Mouse (Mus musculus) forebrain, embryonic 14.5 days (tissue): ENCODE measurements around the gene Slc10a3. TPM values are rescaled to one million over a fixed set of nuclear protein-coding genes. Genes with fewer than 3 reads are reported as not detected.

ENCODE experiments used
- polyA plus RNA-seq: library from polyadenylated mRNA; unstranded; fragments of >200 nt; fragmentation: Nextera tagmentation; extraction: Ambion mirVana; gene quantifications from 2 replicates; pipeline ENCODE4 v1.2.1, GENCODE M21; 2014

The Slc10a3 gene
- polyA plus RNA-seq, 1 experiment from 2014 or later: 7.8 TPM

Other genes starting within 250 kb of the Slc10a3 start
- gene Opn1mw, start 245.9 kb downstream of the Slc10a3 start, polyA plus RNA-seq: not detected in 2 replicates
- gene Mecp2, start 238.0 kb downstream of the Slc10a3 start, polyA plus RNA-seq: 12.6 and 14.2 TPM in 2 replicates
- gene Tex28, start 205.5 kb downstream of the Slc10a3 start, polyA plus RNA-seq: not detected in 2 replicates
- 0.11 TPM in 1 of 2 replicates, not detected in the other for gene Tktl1, start 196.1 kb downstream of the Slc10a3 start, polyA plus RNA-seq
- gene Flna, start 123.5 kb downstream of the Slc10a3 start, polyA plus RNA-seq: 88.1 and 103 TPM in 2 replicates
- gene Emd, start 118.7 kb downstream of the Slc10a3 start, polyA plus RNA-seq: 26.1 and 37.9 TPM in 2 replicates
- 528 and 677 TPM in 2 replicates for gene Rpl10, start 102.5 kb downstream of the Slc10a3 start, polyA plus RNA-seq
- 60.2 and 65.0 TPM in 2 replicates for gene Taz, start 91.4 kb downstream of the Slc10a3 start, polyA plus RNA-seq
- gene Dnase1l1, start 91.0 kb downstream of the Slc10a3 start, polyA plus RNA-seq: 2.9 and 3.1 TPM in 2 replicates
- gene Atp6ap1, start 76.3 kb downstream of the Slc10a3 start, polyA plus RNA-seq: 168 and 185 TPM in 2 replicates
- gene Gdi1, start 68.4 kb downstream of the Slc10a3 start, polyA plus RNA-seq: 614 and 712 TPM in 2 replicates
- gene Fam50a, start 60.3 kb downstream of the Slc10a3 start, polyA plus RNA-seq: 42.6 and 54.4 TPM in 2 replicates
- 36.4 and 47.5 TPM in 2 replicates for gene Plxna3, start 44.3 kb downstream of the Slc10a3 start, polyA plus RNA-seq
- 90.8 and 109 TPM in 2 replicates for gene Lage3, start 19.7 kb downstream of the Slc10a3 start, polyA plus RNA-seq
- gene Ubl4a, start 131 bp downstream of the Slc10a3 start, polyA plus RNA-seq: 77.7 and 81.5 TPM in 2 replicates
- gene Fam3a, start 19.9 kb upstream of the Slc10a3 start, polyA plus RNA-seq: 29.8 and 35.2 TPM in 2 replicates
- 22.9 and 23.4 TPM in 2 replicates for gene Ikbkg, start 19.9 kb upstream of the Slc10a3 start, polyA plus RNA-seq
- 67.9 and 68.4 TPM in 2 replicates for gene G6pdx, start 55.8 kb upstream of the Slc10a3 start, polyA plus RNA-seq
- not detected in 2 replicates for gene Gm6880, start 108.0 kb upstream of the Slc10a3 start, polyA plus RNA-seq
- not detected in 2 replicates for gene Olfr1326-ps1, start 201.5 kb upstream of the Slc10a3 start, polyA plus RNA-seq
- not detected in 2 replicates for gene Olfr1325, start 219.3 kb upstream of the Slc10a3 start, polyA plus RNA-seq